Mouse (Mus musculus) right cerebral cortex, postnatal 4 days (tissue): ENCODE data around the gene Wdr86.

ENCODE experiments used
- DNase-seq: peaks from one replicate; pipeline ENCODE4 v3.0.0-alpha.2; 2022

Gene Wdr86

GRCm38 (mm10) chr5:24681436-24681835 is 49.1 kb downstream of the Wdr86 start:
- no peak for DNase-seq

GRCm38 (mm10) chr5:24674238-24674637 is 56.3 kb downstream of the Wdr86 start:
- DNase-seq = peak; percentile 79
